Mouse (Mus musculus): ENCODE data around the gene 2810004N23Rik.
"Not testable (repeated sequence)": the region's sequence is repeated elsewhere in the genome, so short reads cannot be mapped to it uniquely, and the experiment has no call there.

2810004N23Rik gene

DNA sequence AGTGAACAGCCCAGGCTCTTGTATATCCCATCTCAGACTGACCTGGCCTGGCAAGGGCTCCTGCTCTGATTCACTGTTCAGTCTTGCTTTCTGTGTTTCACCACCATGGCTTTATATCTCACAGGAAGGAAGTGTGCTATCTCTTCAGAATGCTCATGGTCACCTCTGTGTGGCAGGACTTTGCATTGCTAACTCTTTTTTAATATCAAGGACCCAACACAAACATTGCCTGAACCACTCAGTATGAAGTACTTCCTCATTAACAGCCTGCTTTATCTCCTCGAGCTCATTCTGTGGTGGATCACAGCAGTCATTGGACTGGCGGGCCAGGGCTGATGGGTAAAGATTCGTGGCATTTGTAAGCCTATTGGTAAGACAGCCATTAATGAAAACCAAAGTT is 3.7 kb upstream of the 2810004N23Rik start:
- DNase-seq (ENCODE audit: extremely low spot score, low spot score) = no peak

- peak; percentile 27 for DNase-seq (ENCODE audit: extremely low spot score, low spot score)
Measured at GRCm38 (mm10) chr8:124863729-124864128, 809 bp upstream of the 2810004N23Rik start.

DNA sequence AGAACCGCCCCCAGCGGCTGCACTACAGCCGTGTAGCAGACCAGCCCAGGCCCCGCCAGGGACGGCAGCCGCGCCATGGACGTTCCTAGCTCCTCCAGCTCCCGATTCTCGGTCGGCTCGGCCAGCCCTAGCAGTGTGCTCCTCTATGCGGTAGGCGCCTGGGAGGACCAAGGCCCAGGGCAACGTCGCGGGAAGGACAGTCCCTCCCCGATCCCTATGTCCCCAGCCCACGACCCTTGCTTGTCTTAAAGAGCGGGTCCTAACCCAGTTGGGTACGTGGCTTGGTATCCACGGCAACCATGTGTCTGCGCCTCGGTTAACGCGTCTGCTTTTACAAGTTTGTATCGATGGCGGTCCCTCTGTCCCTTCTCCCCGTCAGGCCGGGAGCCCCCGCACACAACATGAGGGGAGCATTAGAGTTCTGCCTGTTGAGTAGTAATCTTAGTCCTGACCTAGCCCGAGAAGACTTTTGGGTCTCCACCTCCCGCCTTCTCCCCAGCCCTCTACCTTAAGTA is 300 bp upstream of the 2810004N23Rik start:
- DNase-seq (ENCODE audit: extremely low spot score, low spot score) = no peak

- DNase-seq (ENCODE audit: extremely low spot score, low spot score) = no peak
Measured at GRCm38 (mm10) chr8:124860188-124860587, 2.7 kb downstream of the 2810004N23Rik start.

DNA sequence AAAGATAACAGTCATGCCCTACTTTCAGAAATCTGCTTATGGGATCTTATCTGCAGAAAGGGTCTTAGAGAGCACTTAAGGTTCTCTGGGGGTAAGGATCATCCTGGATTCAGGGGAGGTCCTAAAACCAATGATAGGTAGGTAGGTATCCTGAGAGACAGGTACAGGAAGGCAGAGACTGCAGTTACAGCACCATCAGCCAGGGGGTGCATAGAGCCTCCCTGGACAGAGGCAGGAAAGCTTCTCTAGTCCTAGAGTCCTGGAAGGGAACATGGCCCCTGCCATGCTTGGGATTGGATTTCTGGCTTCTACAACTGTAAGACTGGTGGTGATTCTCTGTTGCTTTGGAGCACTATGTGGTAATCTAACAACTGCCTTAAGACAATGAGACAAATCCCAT is 3.5 kb downstream of the 2810004N23Rik start:
- no peak for DNase-seq (ENCODE audit: extremely low spot score, low spot score)

GRCm38 (mm10) chr8:124853511-124853910 is 9.4 kb downstream of the 2810004N23Rik start:
- DNase-seq (ENCODE audit: extremely low spot score, low spot score) = no peak

DNA sequence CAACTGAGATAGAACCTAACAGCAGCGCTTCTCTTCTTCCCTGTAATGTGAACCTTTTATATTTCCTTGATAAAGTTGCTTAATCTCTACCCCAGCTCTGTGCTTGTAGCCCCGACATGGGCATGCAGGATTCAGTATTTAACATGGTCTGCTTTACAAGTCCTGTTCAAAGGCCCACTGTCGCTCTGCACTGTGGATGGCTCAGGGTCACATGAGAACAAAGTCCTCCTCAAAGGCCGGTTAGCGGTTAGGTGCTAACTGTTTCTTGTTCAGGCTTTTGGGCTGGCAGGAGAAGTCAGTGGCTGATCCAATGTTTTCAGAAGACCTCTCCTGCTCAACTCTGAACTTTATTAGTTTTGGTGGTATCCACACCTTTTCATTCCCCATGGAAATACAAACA is 17.3 kb downstream of the 2810004N23Rik start:
- no peak for DNase-seq (ENCODE audit: extremely low spot score, low spot score)

DNA sequence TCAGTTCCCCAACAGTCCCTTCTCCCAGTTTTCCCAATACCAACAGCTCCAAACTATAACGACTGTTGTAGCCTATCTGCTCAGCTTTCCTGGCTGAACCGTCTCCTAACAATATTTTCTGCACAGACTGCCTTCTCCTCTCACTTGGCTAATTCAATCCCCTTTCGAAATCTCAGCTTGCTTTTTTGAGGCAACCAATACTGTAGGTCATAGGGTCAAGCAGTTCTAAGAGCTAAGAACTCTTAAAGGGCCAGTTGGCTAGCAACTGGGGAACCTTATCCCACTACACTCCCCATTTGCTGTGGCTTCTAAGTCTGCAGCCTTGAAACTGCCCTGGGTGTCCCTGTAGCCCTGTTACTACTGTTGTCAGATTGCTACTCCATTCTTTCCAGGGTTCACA is 17.8 kb downstream of the 2810004N23Rik start:
- no peak for DNase-seq (ENCODE audit: extremely low spot score, low spot score)

GRCm38 (mm10) chr8:124842929-124843328 is 20.0 kb downstream of the 2810004N23Rik start:
- not testable (repeated sequence) for DNase-seq (ENCODE audit: extremely low spot score, low spot score)

GRCm38 (mm10) chr8:124841775-124842174 is 21.1 kb downstream of the 2810004N23Rik start:
- no peak for DNase-seq (ENCODE audit: extremely low spot score, low spot score)

DNA sequence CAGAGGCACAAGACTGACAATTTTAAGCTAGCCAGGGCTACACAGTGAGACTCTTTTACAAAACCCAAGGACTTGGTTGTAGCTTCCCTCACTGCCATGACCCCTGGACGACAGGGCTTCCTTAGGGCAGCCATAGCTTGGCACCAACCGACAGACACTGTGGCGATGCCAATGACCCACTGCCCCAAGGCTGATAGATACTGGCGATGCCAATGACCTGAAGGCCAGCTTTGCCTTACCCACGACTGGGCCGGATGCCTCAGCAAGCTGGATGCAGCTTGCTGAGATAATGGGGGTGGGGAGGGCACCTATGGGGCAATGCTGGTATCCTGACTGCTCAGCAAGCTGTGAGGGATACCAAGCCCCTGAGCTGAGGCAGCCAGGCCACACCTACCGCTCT is 22.0 kb downstream of the 2810004N23Rik start:
- DNase-seq (ENCODE audit: extremely low spot score, low spot score) = no peak

DNA sequence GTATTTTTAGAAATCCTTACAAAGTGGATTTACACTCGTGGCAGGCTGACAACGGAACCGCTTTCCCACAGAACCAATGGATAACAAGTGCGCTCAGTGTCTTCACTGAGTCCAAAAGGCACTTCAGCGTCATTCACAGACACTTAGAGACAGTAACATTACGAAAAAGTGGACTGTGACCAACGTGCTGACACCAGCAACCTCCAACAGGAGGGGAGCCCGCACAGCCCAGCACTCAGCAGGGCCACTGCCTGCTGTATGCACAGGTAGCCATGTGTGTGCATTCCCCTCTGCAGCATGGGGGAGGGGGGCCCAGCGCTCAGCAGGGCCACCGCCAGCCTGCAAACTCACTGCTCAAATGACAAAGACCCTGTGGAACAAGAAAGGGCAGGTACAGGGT is 23.5 kb downstream of the 2810004N23Rik start:
- DNase-seq (ENCODE audit: extremely low spot score, low spot score) = no peak

- no peak for DNase-seq (ENCODE audit: extremely low spot score, low spot score)
Measured at GRCm38 (mm10) chr8:124837956-124838355, 25.0 kb downstream of the 2810004N23Rik start.

- no peak for DNase-seq (ENCODE audit: extremely low spot score, low spot score)
Measured at GRCm38 (mm10) chr8:124836907-124837306, 26.0 kb downstream of the 2810004N23Rik start.

- DNase-seq (ENCODE audit: extremely low spot score, low spot score) = no peak
Measured at GRCm38 (mm10) chr8:124836273-124836672, 26.6 kb downstream of the 2810004N23Rik start.

GRCm38 (mm10) chr8:124835848-124836247 is 27.1 kb downstream of the 2810004N23Rik start:
- DNase-seq (ENCODE audit: extremely low spot score, low spot score) = no peak

DNA sequence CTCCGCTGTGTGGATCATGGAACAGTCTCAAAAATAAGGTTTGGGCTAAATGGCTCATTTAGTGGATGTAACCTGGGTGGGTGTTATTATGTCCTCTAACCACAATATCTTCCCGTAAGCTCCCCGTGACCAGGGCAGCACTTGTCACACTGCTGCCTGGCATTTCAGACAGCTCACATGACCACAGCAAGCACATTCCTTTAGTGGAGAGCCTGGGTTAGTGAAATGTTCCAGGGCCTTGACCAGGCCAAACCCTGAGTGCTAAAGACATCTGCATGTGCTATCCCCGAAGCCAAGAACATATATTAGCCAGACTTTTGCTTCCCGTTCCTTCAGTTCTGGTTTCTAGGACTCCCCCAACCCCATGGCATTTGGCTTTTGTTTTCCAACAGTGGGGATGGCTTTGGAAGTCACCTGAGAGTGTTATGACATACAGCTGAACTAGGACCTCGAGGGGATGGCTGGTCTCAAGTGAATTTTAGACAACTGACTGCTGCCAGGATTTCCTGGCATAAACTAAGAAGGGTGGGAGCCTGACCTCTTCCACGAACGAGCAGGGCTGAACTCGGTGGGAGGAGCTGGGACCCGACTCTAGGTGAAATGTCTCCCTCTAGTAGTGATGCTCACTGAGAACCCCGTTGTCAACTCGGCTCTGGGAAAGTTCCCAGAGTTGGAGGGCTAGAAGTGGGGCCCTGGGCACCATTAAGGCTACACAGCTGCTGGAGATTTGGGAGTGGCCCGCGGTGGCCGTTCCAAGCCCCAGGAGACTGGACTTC is 29.3 kb downstream of the 2810004N23Rik start:
- DNase-seq (ENCODE audit: extremely low spot score, low spot score) = no peak

GRCm38 (mm10) chr8:124831941-124832340 is 31.0 kb downstream of the 2810004N23Rik start:
- DNase-seq (ENCODE audit: extremely low spot score, low spot score) = no peak

GRCm38 (mm10) chr8:124831531-124831930 is 31.4 kb downstream of the 2810004N23Rik start:
- no peak for DNase-seq (ENCODE audit: extremely low spot score, low spot score)

DNA sequence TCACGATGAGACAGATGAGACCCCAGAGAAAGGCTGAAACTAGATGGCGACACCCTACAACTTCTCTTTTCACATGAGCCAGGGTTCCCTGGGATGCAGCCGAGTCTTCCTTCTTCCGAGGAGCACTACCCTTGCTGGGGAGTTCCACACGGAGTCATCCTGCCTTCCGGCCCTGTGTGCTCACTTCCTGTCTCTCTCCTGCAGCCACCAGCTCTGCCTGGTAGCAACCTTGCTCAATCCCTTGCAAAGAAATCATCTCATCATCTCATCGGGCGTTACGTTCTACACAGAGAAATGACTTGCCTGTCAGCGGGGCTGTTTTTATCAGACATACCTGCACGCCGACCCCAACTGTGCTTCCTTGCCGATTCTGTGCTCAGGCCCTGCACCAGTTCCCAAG is 32.9 kb downstream of the 2810004N23Rik start:
- no peak for DNase-seq (ENCODE audit: extremely low spot score, low spot score)

GRCm38 (mm10) chr8:124828561-124829240 is 34.2 kb downstream of the 2810004N23Rik start:
- DNase-seq (ENCODE audit: extremely low spot score, low spot score) = no peak

DNA sequence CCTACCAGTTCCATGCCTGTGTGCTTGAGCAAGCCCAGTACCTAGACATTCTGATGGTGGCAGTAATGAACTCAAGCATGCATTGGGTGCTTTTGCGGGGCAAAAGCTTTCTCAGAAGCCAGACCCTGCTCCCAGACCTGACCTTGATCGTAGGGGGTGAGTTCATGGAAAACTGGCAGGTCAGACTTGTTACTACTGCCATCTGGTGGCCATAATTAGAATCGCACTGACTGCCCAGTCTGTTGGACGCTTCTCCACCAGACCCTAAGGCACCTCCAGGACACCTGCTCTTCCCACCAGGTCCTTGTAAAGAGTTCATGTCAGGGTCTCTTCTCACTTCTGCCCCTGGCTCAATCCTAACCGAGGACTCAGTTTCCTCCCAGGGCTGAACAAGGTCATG is 35.5 kb downstream of the 2810004N23Rik start:
- peak; percentile 67 for DNase-seq (ENCODE audit: extremely low spot score, low spot score)

DNA sequence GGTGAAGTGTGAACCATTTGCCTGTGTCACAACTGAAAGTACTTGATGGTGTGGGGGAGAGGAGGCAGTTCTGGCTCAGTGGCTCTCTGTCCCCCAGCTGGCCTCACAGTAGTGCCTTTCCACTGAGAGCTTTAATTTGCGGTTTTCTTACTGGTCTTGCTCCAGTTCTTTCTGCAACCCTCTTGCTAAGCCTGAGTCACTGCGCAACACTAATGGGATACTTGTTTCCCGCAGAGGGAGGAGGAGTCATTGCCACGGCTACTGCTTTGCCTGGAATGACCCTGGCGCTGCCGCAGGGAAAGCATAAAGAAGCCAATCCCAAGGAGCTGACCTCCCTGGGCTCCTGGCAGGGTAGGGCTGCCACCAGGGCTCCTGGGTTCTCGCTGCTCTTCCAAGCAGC is 36.3 kb downstream of the 2810004N23Rik start:
- no peak for DNase-seq (ENCODE audit: extremely low spot score, low spot score)

Data from neural tube, embryonic 10.5 days (tissue).